Mouse (Mus musculus): Measurements from ENCODE around the gene Znfx1. TPM values are rescaled to one million over a fixed set of nuclear protein-coding genes. Genes with fewer than 3 reads are reported as not detected.
A peak's percentile ranks its signal among the peaks of the same experiment; 100 is the strongest.
"Not testable (repeated sequence)": the region's sequence is repeated elsewhere in the genome, so short reads cannot be mapped to it uniquely, and the experiment has no call there.

Znfx1 gene
- polyA plus RNA-seq, 1 experiment from 2014 or later: 9.5 TPM

DNA sequence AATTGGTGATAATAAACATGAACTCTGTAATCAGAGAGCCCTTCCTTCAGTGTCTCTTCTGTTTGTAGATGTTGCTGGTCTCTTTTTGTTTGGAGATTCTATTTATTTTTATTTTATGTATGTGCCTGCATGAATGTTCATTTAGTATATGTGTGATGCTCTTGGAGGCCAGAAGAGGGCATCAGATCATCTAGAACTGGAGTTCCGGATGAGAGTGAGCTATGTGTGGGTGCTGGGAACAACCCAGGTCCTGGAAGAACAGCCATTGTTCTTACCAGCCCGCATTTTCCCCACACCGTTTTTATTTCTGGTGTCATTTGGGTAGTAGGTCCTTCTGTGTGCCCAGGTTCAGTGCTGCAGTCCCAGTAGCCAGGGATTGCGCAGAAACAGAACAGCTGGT, 32.3 kb downstream of the Znfx1 start:
- Histone ChIP-seq H3K36me3 (replicated peaks) (peaks cover 81% of the 10 kb centered on the region), H3K4me1 (no peaks in the 10 kb centered on the region), H3K4me3 (no peak overlapping the region), H3K27me3 (replicated peaks) (no peaks in the 10 kb centered on the region), H3K9me3 (no peaks in the 10 kb centered on the region), H3K27ac (no peak overlapping the region), H3K9ac (no peak overlapping the region), H3K4me2 (no peak overlapping the region)
- 97% methylated on average over 4 of the region's 4 CpGs for WGBS
- no peak for ATAC-seq (replicated peaks)

DNA sequence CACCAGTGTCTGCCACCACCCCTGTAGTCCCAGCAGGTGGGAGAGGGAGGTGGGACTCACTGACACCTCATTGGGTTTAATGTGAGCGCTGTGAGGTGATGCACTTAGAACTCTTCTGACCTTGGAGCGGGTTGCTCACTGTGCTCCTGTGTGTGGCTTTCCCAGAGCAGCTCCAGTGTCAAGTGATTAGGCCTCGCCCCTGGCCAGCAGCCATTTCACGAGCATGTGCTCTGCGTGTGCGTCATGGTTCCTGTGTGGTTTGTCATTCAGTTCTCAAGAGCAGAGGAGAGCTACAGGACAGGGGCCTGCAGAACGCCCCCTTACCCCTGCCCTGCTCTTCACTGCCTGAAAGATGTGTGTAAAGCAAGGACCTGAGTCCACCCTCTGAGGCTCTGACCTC, 34.3 kb downstream of the Znfx1 start:
- Histone ChIP-seq H3K4me3 (no peak overlapping the region), H3K9ac (no peak overlapping the region), H3K27me3 (replicated peaks) (no peaks in the 10 kb centered on the region), H3K9me3 (no peaks in the 10 kb centered on the region), H3K4me1 (no peaks in the 10 kb centered on the region), H3K36me3 (replicated peaks) (peaks cover 77% of the 10 kb centered on the region), H3K4me2 (no peak overlapping the region), H3K27ac (no peak overlapping the region)
- 94% methylated on average over 7 of the region's 7 CpGs for WGBS
- ATAC-seq (replicated peaks): no peak

DNA sequence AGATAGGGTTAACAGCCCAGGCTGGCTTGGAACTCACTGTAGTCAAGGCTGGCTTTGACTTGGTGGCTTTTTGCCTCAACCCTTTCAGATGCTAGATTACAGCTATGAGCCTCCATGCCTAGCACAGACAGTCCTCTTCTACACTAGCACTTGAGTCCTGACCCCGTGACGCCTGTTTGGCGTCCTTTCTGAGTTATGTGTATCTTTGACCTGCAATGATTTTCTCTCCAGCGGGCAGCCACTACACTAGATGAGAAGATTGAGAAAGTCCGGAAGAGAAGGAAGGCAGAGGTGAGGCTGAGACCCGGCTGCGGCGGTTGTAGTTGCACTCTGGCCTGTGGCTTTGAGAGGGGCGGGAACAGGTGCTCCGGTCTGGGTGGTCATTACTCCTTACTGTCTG, 43.4 kb downstream of the Znfx1 start:
- H3K27me3 ChIP-seq (replicated peaks): no peaks in the 10 kb centered on the region
- no peak for ATAC-seq (replicated peaks)
- 96% methylated on average over 10 of the region's 10 CpGs for WGBS

DNA sequence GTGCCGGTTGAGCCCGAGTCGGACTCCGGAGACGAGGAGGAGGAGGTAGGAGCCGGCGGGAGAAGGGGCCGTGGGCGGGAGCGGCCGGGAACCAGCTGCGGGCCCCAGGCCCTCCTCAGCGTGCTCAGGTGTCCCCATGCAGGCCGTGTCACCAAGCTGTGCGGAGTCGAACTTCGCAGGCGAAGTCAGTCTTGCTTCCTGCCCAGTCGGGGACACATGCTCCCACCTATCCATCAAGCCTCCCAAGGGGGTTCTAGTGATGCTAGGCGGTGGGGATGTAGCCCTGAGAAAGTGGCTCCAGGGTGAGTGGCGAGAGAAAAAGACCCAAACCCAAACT, 47.5 kb downstream of the Znfx1 start:
- peak; percentile 83; the same call in 1 of the 2 replicates for ATAC-seq (replicated peaks)
- peaks cover 11% of the 10 kb centered on the region for H3K36me3 ChIP-seq (replicated peaks)
- peak overlapping the region; percentile 96 for H3K4me2 ChIP-seq
- H3K9me3 ChIP-seq: no peaks in the 10 kb centered on the region
- peak overlapping the region; percentile 82 for H3K27ac ChIP-seq
- H3K27me3 ChIP-seq (replicated peaks): no peaks in the 10 kb centered on the region
- peaks cover 22% of the 10 kb centered on the region for H3K4me1 ChIP-seq
- H3K4me3 ChIP-seq: peak overlapping the region; percentile 86
- H3K9ac ChIP-seq: peak overlapping the region; percentile 67
- under 1% methylated on average over 21 of the region's 21 CpGs for WGBS

More for the DNA sequence above, 43.4 kb downstream of the Znfx1 start:
- H3K4me1 ChIP-seq: peaks cover 22% of the 10 kb centered on the region
- H3K9ac ChIP-seq: no peak overlapping the region
- H3K9me3 ChIP-seq: no peaks in the 10 kb centered on the region
- H3K4me2 ChIP-seq: no peak overlapping the region
- H3K36me3 ChIP-seq (replicated peaks): peaks cover 43% of the 10 kb centered on the region
- no peak overlapping the region for H3K27ac ChIP-seq
- no peak overlapping the region for H3K4me3 ChIP-seq

DNA sequence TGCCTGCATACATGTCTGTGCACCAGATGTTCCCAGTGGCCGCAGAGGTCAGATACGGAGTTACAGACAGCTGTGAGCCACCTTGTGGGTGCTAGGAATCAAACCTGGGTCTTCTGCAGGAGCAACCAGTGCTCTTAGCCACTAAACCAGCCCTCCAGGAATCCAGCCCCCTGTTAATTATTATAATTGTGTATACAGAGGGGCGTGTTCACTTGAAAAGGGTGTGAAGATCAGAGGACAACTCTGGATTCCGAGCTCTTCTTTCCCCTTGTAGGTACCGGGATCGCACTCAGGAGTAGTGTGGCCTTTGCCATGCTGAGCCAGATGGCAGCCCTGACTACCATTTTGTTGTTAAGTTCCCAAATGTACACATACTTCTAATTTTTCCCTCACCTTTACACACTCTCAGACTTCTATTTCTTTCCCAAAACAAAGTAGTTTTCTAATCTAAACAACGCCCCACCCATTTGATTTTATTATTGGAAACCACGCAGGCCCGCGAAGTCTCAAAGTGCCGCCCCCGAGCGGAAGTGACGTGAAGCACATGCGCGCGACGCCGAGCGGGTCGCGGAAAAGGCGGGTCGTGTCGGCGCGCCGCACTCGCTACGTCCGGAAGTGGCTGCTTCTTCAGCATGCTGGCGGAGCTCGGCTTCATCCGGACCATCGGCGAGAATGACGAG, 48.0 kb downstream of the Znfx1 start, which contains the start of gene Ddx27:
Ddx27 (plus strand) TSS at position 492 of the 680 bp plus-strand sequence.
- ATAC-seq (replicated peaks): peak; percentile 93

DNA sequence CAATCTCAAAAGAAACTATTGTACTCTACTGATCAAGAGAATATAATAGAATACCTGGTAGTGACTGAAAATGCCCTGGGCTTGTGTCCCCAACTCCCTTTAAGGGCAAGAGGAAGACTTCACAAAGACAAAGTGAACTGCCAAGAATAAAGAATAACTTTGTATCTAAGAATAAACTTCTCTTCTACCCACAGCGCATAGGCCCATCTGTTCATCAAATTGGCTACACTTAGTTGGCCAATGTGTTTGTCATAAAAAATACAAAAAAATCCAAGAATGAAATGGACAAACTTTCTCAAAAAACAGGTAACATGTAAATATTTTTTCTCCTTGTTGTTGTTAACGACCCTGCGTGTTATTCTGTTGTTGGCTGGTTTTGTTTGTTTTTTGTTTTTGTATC, 52.3 kb downstream of the Znfx1 start:
- 92% methylated on average over 3 of the region's 3 CpGs for WGBS
- no peak for ATAC-seq (replicated peaks)
- Histone ChIP-seq H3K27me3 (replicated peaks) (no peaks in the 10 kb centered on the region), H3K4me1 (peaks cover 5% of the 10 kb centered on the region), H3K36me3 (replicated peaks) (no peaks in the 10 kb centered on the region), H3K4me3 (no peak overlapping the region), H3K4me2 (no peak overlapping the region), H3K9me3 (no peaks in the 10 kb centered on the region), H3K9ac (no peak overlapping the region), H3K27ac (no peak overlapping the region)

More for the DNA sequence above, 48.0 kb downstream of the Znfx1 start, which contains the start of gene Ddx27:
- 2% methylated on average over 37 of the region's 37 CpGs for WGBS
- Histone ChIP-seq H3K36me3 (replicated peaks) (peaks cover 6% of the 10 kb centered on the region; the same call in 1 of the 2 replicates), H3K27me3 (replicated peaks) (no peaks in the 10 kb centered on the region), H3K4me2 (peak within 1 kb of the TSS; percentile 96), H3K9ac (peak within 1 kb of the TSS; percentile 67), H3K4me3 (peak within 1 kb of the TSS; percentile 86), H3K27ac (peak within 1 kb of the TSS; percentile 82), H3K4me1 (peaks cover 22% of the 10 kb centered on the region), H3K9me3 (no peaks in the 10 kb centered on the region)

DNA sequence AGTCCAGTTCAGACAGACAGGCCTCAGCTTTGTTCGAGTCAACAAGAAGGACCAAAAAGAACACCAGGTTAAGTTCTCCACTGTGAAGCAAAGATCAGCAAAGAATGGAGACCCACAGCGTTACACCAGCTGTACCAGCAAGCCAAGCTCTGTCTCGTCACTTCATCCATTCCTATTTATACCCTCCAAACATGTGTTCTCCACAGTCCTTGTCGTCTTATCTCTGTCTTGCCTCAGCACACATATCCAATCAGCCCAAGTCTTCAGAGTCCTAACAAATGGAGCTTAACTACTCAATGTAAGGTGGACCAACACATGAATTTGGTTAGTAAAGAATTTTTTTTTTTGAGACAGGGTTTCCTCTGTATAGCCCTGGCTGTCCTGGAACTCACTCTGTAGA, 53.3 kb downstream of the Znfx1 start:
- no peak for ATAC-seq (replicated peaks)
- H3K4me1 ChIP-seq: peaks cover under 1% of the 10 kb centered on the region
- H3K27ac ChIP-seq: no peak overlapping the region
- H3K27me3 ChIP-seq (replicated peaks): no peaks in the 10 kb centered on the region
- 77% methylated on average over 4 of the region's 4 CpGs for WGBS
- H3K4me2 ChIP-seq: no peak overlapping the region
- H3K36me3 ChIP-seq (replicated peaks): no peaks in the 10 kb centered on the region
- no peaks in the 10 kb centered on the region for H3K9me3 ChIP-seq
- no peak overlapping the region for H3K4me3 ChIP-seq
- H3K9ac ChIP-seq: no peak overlapping the region

DNA sequence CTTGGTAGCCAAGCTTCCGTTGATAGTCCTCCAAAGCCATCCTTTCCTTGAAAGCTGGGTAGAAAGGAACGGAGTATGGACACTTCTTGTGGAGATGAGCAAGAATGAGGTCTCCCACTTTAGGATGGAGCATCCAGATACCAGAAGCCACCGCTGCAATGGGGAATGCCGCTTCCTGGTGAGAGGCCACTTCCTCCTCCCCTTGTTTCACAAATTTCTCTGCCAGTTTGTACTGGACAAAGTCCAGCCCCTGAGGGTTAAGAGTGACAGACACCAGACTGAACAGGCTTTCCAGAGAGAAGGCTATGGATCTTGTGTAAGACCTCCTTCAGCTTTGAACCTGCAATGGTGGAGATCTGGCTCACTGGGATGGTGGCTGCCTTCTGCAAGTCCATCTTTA, 55.2 kb downstream of the Znfx1 start:
- not testable (repeated sequence) for H3K4me3 ChIP-seq; H3K4me2 ChIP-seq; ATAC-seq (replicated peaks); H3K36me3 ChIP-seq (replicated peaks); H3K27ac ChIP-seq; H3K9ac ChIP-seq; H3K9me3 ChIP-seq; H3K4me1 ChIP-seq; H3K27me3 ChIP-seq (replicated peaks)
- 79% methylated on average over 4 of the region's 4 CpGs for WGBS

DNA sequence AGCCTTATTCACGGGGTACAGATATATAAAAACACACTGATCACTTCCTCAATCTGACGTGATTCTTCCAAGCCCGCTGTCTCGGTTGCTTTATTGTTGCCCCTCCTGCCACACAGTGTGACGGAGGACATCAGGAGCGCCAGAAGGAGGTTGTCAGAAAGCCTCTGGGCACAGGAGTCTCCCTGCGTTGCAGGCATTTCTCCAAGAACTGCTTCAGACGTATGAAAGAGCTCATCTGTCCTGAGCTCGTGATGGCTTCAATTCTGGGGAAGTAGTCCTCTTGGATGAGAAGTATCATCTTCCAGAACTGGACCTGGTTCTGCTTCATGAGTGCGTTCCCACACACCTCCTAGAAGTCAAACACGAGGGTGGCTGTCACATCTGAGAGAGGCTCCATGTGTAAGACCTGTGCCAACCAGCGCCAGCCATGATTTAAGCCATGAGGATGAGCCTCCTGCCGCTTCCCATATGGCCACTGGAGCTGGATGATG, 55.8 kb downstream of the Znfx1 start:
- 0 out of 2 replicates have a peak, but pooled peaks cover 3% of the 10 kb centered on the region for H3K4me1 ChIP-seq
- ATAC-seq (replicated peaks): no peak
- no peak overlapping the region for H3K4me2 ChIP-seq
- H3K36me3 ChIP-seq (replicated peaks): no peaks in the 10 kb centered on the region
- H3K27ac ChIP-seq: no peak overlapping the region
- 78% methylated on average over 13 of the region's 13 CpGs for WGBS
- H3K4me3 ChIP-seq: no peak overlapping the region
- no peaks in the 10 kb centered on the region for H3K27me3 ChIP-seq (replicated peaks)
- no peak overlapping the region for H3K9ac ChIP-seq
- no peaks in the 10 kb centered on the region for H3K9me3 ChIP-seq

DNA sequence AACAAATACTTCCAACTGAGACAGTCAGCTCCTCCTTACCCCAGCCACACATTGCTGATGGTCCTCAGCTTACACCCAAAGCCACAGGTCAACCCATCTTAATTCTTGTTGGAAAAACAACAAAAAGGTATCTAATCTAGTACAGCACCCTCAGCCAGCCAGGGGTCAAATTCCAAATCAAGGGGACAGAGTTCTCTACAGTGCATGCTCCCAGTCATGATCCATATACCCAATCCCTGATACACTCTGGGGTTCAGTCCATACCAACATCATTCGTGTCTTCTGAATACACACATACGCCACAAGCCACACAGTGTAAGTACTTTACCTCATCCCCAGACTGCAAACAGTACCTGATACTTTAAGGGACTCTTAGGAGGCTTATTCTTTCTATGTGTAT, 56.5 kb downstream of the Znfx1 start:
- H3K9ac ChIP-seq: no peak overlapping the region
- H3K9me3 ChIP-seq: no peaks in the 10 kb centered on the region
- 0 out of 2 replicates have a peak, but pooled peaks cover 3% of the 10 kb centered on the region for H3K4me1 ChIP-seq
- no peak overlapping the region for H3K4me3 ChIP-seq
- WGBS: 89% methylated on average over 2 of the region's 2 CpGs
- no peak for ATAC-seq (replicated peaks)
- H3K27me3 ChIP-seq (replicated peaks): no peaks in the 10 kb centered on the region
- H3K4me2 ChIP-seq: no peak overlapping the region
- H3K27ac ChIP-seq: no peak overlapping the region
- H3K36me3 ChIP-seq (replicated peaks): no peaks in the 10 kb centered on the region

DNA sequence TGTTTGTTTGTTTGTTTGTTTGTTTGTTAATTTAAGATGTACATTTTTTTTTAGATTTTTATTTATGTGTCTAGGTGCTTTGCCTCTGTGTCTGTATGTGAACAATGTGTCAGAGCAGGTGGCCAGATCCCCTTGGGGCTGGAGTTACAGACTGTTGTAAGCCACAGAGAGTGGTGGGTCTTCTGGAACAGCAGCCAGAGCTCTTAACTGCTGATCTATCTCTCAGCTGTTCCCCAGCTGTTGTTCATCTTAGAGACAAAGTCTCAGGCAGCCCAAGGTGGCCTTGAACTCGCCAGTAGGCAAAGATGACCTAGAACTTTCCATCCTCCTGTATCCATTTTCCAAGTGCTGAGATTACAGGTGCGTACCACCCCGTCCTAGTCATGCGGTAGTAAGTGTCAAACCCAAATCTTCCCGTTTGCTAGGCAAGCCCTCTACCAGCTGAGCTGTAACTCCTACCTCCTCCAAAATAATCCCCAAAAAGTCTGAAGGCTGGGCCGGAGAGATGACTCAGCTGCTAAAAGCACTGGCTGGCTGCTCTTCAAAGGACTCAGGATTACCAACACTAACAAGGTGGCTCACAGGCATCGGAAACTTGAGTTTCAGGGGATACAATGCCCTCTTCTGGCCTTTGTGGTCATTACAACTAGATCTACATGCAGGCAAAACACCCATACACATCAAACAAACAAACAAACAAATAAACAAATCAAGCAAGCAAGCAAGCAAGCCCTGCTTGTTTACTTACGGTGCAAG, 58.5 kb downstream of the Znfx1 start:
- Histone ChIP-seq H3K27me3 (replicated peaks) (no peaks in the 10 kb centered on the region), H3K4me3 (no peak overlapping the region), H3K36me3 (replicated peaks) (no peaks in the 10 kb centered on the region), H3K4me2 (no peak overlapping the region), H3K9ac (no peak overlapping the region), H3K4me1 (0 out of 2 replicates have a peak, but pooled peaks cover 3% of the 10 kb centered on the region), H3K9me3 (no peaks in the 10 kb centered on the region), H3K27ac (no peak overlapping the region)
- WGBS: 44% methylated on average over 8 of the region's 8 CpGs
- ATAC-seq (replicated peaks): no peak

DNA sequence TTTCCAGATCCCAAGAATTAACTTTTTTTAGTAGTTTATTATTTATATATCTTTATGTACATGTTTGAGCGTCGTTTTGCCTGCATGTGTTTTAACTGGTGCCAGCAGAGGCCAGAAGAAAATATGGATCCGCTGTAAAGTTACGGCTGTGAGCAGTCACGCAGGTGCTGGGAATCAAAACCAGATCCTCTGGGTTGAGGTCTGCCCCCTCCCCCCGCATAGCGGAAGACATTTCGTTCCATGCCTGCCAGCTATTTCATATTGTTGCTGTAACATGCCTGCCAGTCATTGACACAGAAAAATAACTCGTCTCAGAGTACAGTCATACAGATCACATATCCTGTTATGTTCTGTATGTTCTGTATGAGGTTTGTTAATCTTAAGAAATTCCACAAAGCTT, 61.3 kb downstream of the Znfx1 start:
- no peak for ATAC-seq (replicated peaks)
- peaks cover 9% of the 10 kb centered on the region for H3K4me1 ChIP-seq
- WGBS: 76% methylated on average over 9 of the region's 9 CpGs

More for the DNA sequence above, 61.3 kb downstream of the Znfx1 start:
- Histone ChIP-seq H3K9ac (no peak overlapping the region), H3K4me2 (no peak overlapping the region), H3K27ac (no peak overlapping the region), H3K36me3 (replicated peaks) (no peaks in the 10 kb centered on the region), H3K9me3 (no peaks in the 10 kb centered on the region), H3K27me3 (replicated peaks) (no peaks in the 10 kb centered on the region), H3K4me3 (no peak overlapping the region)

All from midbrain, embryonic 15.5 days (tissue).